Mouse (Mus musculus) retina, adult 2 months (tissue): ENCODE measurements around the gene Prpsap1.

Experiments
- DNase-seq: peaks from one replicate; pipeline ENCODE4 v3.0.0-alpha.2; 2012; ENCODE audit warnings: low read depth, low spot score

Prpsap1 gene

GRCm38 (mm10) chr11:116493795-116494252, at the start of gene Prpsap1:
Gene Prpsap1 (minus strand): TSS chr11:116494202.
- no peak for DNase-seq

- no peak for DNase-seq
These were observed 49.1 kb upstream of the Prpsap1 start for GRCm38 (mm10) chr11:116543110-116543509.

GRCm38 (mm10) chr11:116541183-116541582, 47.2 kb upstream of the Prpsap1 start:
- no peak for DNase-seq

- DNase-seq, result no peak
These were observed 44.2 kb upstream of the Prpsap1 start for GRCm38 (mm10) chr11:116538142-116538735.

GRCm38 (mm10) chr11:116537388-116537787, 43.4 kb upstream of the Prpsap1 start:
- no peak for DNase-seq

- DNase-seq, result no peak
These were observed 42.7 kb upstream of the Prpsap1 start for GRCm38 (mm10) chr11:116536685-116537084.

GRCm38 (mm10) chr11:116534154-116534865, 40.3 kb upstream of the Prpsap1 start:
- no peak for DNase-seq

GRCm38 (mm10) chr11:116533341-116534153, 39.5 kb upstream of the Prpsap1 start:
- no peak for DNase-seq

GRCm38 (mm10) chr11:116532810-116533338, 38.9 kb upstream of the Prpsap1 start:
- DNase-seq, result no peak

GRCm38 (mm10) chr11:116532262-116532809, 38.3 kb upstream of the Prpsap1 start:
- DNase-seq, result no peak

GRCm38 (mm10) chr11:116531371-116532191, 37.6 kb upstream of the Prpsap1 start:
- no peak for DNase-seq

GRCm38 (mm10) chr11:116530187-116531147, 36.5 kb upstream of the Prpsap1 start, which contains the start of gene Sphk1:
Gene Sphk1 (plus strand): TSS chr11:116530925.
- no peak for DNase-seq

- DNase-seq, result no peak
These were observed 34.8 kb upstream of the Prpsap1 start for GRCm38 (mm10) chr11:116528636-116529320.

- no peak for DNase-seq
These were observed 29.7 kb upstream of the Prpsap1 start for GRCm38 (mm10) chr11:116523699-116524189.

GRCm38 (mm10) chr11:116522886-116523698, 29.1 kb upstream of the Prpsap1 start:
- DNase-seq, result no peak

- no peak for DNase-seq
These were observed 28.0 kb upstream of the Prpsap1 start for GRCm38 (mm10) chr11:116522046-116522445.

- no peak for DNase-seq
These were observed 27.1 kb upstream of the Prpsap1 start for GRCm38 (mm10) chr11:116521143-116521542.

- no peak for DNase-seq
These were observed 24.5 kb upstream of the Prpsap1 start for GRCm38 (mm10) chr11:116518482-116518881.
